Mouse (Mus musculus) G1E (cell line): ENCODE results near the gene Ktn1.

Source experiments
- CTCF ChIP-seq: IDR thresholded peaks from 2 replicates; pipeline ENCODE4 v1.5.1; 2012; ENCODE audit warnings: low read depth, low read length, inconsistent platforms, mixed read lengths
- GATA1 ChIP-seq: IDR thresholded peaks from 2 replicates; pipeline ENCODE4 v1.6.1; 2012; ENCODE audit warnings: borderline replicate concordance, low read length, inconsistent platforms, mixed read lengths
- GATA2 ChIP-seq: IDR thresholded peaks from 2 replicates; pipeline ENCODE4 v1.6.1; 2012; ENCODE audit warnings: low read depth, low read length, inconsistent platforms, borderline replicate concordance
- POLR2AphosphoS5 ChIP-seq: IDR thresholded peaks from 2 replicates; pipeline ENCODE4 v1.6.1; 2012; ENCODE audit warnings: low read depth, low read length, inconsistent platforms; ENCODE audit not compliant: insufficient replicate concordance
- TAL1 ChIP-seq: conservative IDR thresholded peaks from 2 replicates; pipeline ENCODE4 v1.6.1; 2012; ENCODE audit warnings: low read depth, low read length, inconsistent platforms, mixed read lengths

GRCm38 (mm10) chr14:47650338-47650720 lies 2.1 kb downstream of the Ktn1 start:
- TF ChIP-seq GATA2 (no peak), CTCF (no peak), GATA1 (no peak), TAL1 (no peak), POLR2AphosphoS5 (no peak)
